Mouse (Mus musculus) megakaryocyte, embryonic 14.5 days (primary cell): ENCODE measurements around the gene Apba1.

Experiments
- FLI1 ChIP-seq: IDR thresholded peaks from 2 replicates; pipeline ENCODE4 v1.6.1; 2012; ENCODE audit warnings: low read length, inconsistent platforms, mixed read lengths
- GATA1 ChIP-seq: IDR thresholded peaks from 3 replicates; pipeline ENCODE4 v1.6.1; 2012; ENCODE audit warnings: mixed read lengths, low read length, inconsistent platforms, borderline replicate concordance

GRCm38 (mm10) chr19:23893093-23893889 lies 134.6 kb downstream of the Apba1 start:
- TF ChIP-seq FLI1 (no peak), GATA1 (no peak)
